Mouse (Mus musculus): ENCODE measurements around the gene Rbm6.

DNA sequence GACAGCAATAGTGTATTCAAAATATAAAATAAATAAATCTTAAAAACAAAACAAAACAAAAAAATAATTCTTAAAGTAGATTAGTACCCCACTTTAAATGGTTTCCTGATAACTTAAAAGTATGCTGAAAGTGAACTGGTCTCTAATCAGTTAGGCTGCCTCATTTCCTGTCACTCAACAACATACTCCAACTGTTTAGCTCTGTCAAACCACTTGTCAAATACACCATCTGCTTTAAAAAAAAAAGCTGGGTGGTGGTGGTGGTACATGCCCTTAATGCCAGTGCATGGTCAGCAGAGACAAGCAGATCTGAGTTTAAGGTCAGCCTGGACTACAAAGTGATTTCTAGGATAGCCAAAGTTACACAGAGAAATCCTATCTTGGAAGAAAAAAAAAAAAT is 96.2 kb downstream of the Rbm6 start:
- TF ChIP-seq CTCF (IDR thresholded peaks at IDR 0.05; ENCODE audit: low read depth, low read length) (no peak), GATA1 (IDR thresholded peaks at IDR 0.05; ENCODE audit: borderline replicate concordance, low read length) (no peak), TAL1 (conservative IDR thresholded peaks at IDR 0.05; ENCODE audit: low read depth, low read length) (no peak), POLR2AphosphoS5 (IDR thresholded peaks at IDR 0.05; ENCODE audit: insufficient replicate concordance, low read depth, low read length) (no peak), GATA2 (IDR thresholded peaks at IDR 0.05; ENCODE audit: borderline replicate concordance, low read depth, low read length) (no peak)

Measured in G1E (cell line).